Mouse (Mus musculus) thymus, adult 2 months (tissue): ENCODE data around the gene Ppp1r14d.

ENCODE experiments used
- CTCF ChIP-seq: fragments of 200-500 bp; IDR thresholded peaks from 2 replicates; pipeline ENCODE4 v1.5.1; 2012; ENCODE audit warnings: mild to moderate bottlenecking, control low read depth, low read length, moderate library complexity, borderline replicate concordance; ENCODE audit not compliant: control insufficient read depth, poor library complexity, insufficient read depth; ENCODE audit errors: extremely low read depth
- POLR2A ChIP-seq: fragments of 200-500 bp; IDR thresholded peaks from 2 replicates; pipeline ENCODE4 v1.6.1; 2012; ENCODE audit warnings: mild to moderate bottlenecking, low read length, control low read depth, moderate library complexity; ENCODE audit not compliant: control insufficient read depth, poor library complexity, insufficient read depth; ENCODE audit errors: extremely low read depth

DNA sequence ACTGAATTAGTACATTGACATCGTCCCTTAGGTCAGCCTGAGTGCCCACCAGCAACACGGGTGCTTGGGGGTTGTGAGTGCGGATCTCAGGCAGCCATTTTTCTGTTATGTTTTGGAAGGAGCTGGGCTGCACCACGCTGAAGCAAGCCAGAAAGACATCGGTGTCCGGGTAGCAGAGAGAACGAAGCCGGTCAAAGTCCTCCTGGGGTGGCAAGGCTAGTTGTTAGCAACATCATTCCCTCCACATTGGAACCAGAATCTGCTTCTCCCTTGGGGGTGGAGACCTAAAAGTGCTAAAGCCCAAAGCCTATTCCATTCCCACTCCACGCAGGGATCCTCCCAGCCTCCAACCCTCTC is 40.6 kb upstream of the Ppp1r14d start:
- TF ChIP-seq CTCF (no peak), POLR2A (no peak)
